Mouse (Mus musculus) hindbrain, postnatal 0 days (tissue): Measurements from ENCODE around the gene Tagln2. TPM values are rescaled to one million over a fixed set of nuclear protein-coding genes. Genes with fewer than 3 reads are reported as not detected.
A peak's percentile ranks its signal among the peaks of the same experiment; 100 is the strongest.

ENCODE experiments used
- ATAC-seq: fragments of 200-750 bp; cut with Nextera tagmentation; 2 replicates; pipeline ENCODE4 v1.8.0; 2017; ENCODE audit warnings: mild to moderate bottlenecking, moderate TSS enrichment, moderate library complexity
- DNase-seq: peaks from one replicate; pipeline ENCODE4 v3.0.0-alpha.2; 2015; ENCODE audit warnings: low spot score
- H3K27ac ChIP-seq: fragments of 300-500 bp; sonication (generic); 2 replicates; pipeline ENCODE4 v1.5.1; 2014; ENCODE audit warnings: mild to moderate bottlenecking
- H3K27me3 ChIP-seq: fragments of 300-500 bp; sonication (generic); 2 replicates; pipeline ENCODE4 v1.6.1; 2014; ENCODE audit warnings: low read length, mixed read lengths; ENCODE audit not compliant: insufficient read depth
- H3K36me3 ChIP-seq: fragments of 300-500 bp; sonication (generic); 2 replicates; pipeline ENCODE4 v1.6.1; 2014; ENCODE audit warnings: low read length, mixed read lengths; ENCODE audit not compliant: insufficient read depth
- H3K4me1 ChIP-seq: fragments of 300-500 bp; sonication (generic); 2 replicates; pipeline ENCODE4 v1.6.1; 2014; ENCODE audit warnings: antibody characterized with exemption, low read length, mixed read lengths; ENCODE audit not compliant: insufficient read depth
- H3K4me2 ChIP-seq: fragments of 300-500 bp; sonication (generic); 2 replicates; pipeline ENCODE4 v1.6.1; 2014; ENCODE audit warnings: low read depth, mild to moderate bottlenecking, low read length, moderate library complexity, mixed read lengths
- H3K4me3 ChIP-seq: fragments of 300-500 bp; sonication (generic); 2 replicates; pipeline ENCODE4 v1.5.1; 2014; ENCODE audit warnings: low read length
- H3K9ac ChIP-seq: fragments of 300-500 bp; sonication (generic); replicated peaks from 2 replicates; pipeline ENCODE4 v1.6.1; 2014; ENCODE audit warnings: mild to moderate bottlenecking, low read length, moderate library complexity, mixed read lengths
- H3K9me3 ChIP-seq: fragments of 300-500 bp; sonication (generic); 2 replicates; pipeline ENCODE4 v1.6.1; 2016; ENCODE audit warnings: low read length, mixed read lengths
- CTCF ChIP-seq: IDR thresholded peaks from 2 replicates; pipeline ENCODE4 v1.5.1; 2016; ENCODE audit warnings: antibody characterized with exemption, control low read depth, low read depth
- WGBS: fragments of 180-500 bp; shearing (Covaris S2); extraction: QIAGEN DNeasy Blood & Tissue Kit; methylation state at CpG from one replicate; pipeline ENCODE4 v1.1.7; 2014; 5-methylcytosine and 5-hydroxymethylcytosine counted together
- polyA plus RNA-seq: library from polyadenylated mRNA; unstranded; fragments of >200 nt; fragmentation: Nextera tagmentation; extraction: Ambion mirVana; gene quantifications from 2 replicates; pipeline ENCODE4 v1.2.1, GENCODE M21; 2015
- total RNA-seq: library from RNA; depleted of rRNA; stranded (reverse); fragments of >200 nt; gene quantifications from 2 replicates; pipeline ENCODE4 v1.2.3, GENCODE M21; 2014; rRNA removed

The Tagln2 gene
- 45.1 and 70.2 TPM in 2 replicates for total RNA-seq
- polyA plus RNA-seq: 59.2 and 61.6 TPM in 2 replicates

DNA sequence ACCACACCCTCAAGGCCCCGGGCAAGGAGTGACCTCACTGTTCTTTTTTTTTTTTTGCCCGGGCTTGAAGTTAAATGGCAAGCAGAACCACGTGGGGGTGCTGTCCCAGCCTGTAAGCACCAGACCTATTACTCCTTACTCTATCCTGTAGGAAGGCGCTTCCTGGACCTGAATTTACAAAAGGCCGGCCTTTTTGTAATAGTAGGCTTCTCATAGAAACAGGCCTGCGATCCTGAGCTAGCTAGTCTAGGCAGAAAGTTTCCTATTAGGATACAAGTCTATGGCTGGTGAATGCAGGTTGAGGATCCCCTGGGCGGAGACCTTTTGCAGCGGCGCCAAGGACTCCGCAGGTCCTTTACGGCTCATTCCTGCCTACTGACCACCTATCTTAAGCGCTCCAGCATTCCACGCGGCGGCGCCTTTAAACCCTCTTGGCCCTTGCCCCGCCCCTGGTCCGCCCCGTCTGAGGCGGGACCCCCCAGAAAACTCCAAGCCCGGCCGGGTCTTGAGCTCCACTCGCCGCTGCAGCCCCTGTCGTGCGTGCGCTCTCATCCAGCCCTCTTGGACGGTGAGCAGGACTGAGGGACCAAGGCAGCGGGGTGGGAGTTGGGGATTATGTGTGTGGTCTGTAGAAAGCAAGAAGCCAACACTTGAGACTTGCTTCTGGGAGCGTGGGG lies at the start of gene Tagln2:
Gene Tagln2, plus strand, starts transcription at position 283 of the 677 bp plus-strand sequence.
- Histone ChIP-seq H3K4me2 (peak within 1 kb of the TSS; percentile 55), H3K9me3 (no peaks in the 10 kb centered on the region), H3K27me3 (no peaks in the 10 kb centered on the region), H3K4me3 (peak within 1 kb of the TSS; percentile 41), H3K4me1 (peaks cover 9% of the 10 kb centered on the region), H3K36me3 (peaks cover 17% of the 10 kb centered on the region), H3K27ac (peak within 1 kb of the TSS; percentile 32; the same call in 1 of the 2 replicates), H3K9ac (peak within 1 kb of the TSS; percentile 44)
- DNase-seq (peak; percentile 59), ATAC-seq (peak; percentile 44; the same call in 1 of the 2 replicates)
- no peak; the same call in 1 of the 2 replicates for TF ChIP-seq CTCF
- 3% methylated on average over 30 of the region's 30 CpGs for WGBS

DNA sequence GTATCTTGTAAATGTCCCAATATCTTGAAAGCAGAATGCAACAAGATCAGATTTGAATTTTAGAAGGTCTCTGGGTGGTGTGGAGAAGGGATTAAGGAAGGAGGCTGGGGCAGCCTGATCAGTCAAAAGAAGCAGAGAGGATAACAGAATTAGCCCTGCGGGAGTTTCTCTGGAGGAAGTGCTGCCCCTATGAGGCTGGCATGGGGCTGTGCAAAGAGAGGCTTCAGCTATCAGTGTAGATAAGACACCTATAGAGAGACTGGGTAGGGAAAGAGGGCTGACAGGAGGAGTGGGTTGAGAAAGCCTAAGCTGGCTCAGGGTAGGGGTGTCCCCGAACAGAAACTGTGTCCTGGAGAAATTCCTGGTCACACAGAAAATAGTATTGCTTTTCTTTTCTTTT lies 49.6 kb upstream of the Tagln2 start:
- 34% methylated on average over 2 of the region's 2 CpGs for WGBS
- no peak for TF ChIP-seq CTCF

DNA sequence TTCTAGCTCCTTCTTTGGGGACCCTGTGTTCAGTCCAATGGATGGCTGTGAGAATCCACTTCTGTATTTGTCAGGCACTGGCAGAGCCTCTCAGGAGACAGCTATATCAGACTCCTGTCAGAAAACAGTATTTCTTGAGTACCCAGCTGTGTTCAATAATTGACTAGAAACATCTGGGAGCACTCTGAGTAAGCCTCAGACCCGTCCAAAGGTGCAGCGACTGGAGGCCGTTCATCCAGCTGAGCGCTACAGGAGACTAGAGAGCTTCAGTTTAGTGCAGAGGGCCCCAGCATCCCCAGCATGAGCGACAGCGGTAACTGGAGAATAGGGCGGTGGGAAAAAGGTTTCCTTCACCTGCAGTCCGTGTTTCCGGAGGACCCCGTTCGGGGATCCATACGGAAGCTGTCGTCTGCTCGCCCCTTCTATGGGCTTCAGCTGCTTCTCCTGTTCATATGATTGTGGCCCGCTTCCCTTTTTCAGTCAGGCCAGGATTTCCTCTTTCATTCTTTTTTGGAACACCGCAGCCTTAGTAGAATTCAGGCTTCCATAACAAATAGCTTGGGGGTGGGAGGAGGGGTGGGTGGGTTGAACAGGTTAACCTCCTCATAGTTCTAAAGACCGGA lies 48.9 kb upstream of the Tagln2 start:
- DNase-seq (no peak), ATAC-seq (no peak)
- WGBS: 42% methylated on average over 17 of the region's 17 CpGs
- Histone ChIP-seq H3K27me3 (no peaks in the 10 kb centered on the region), H3K36me3 (no peaks in the 10 kb centered on the region), H3K9ac (no peak overlapping the region), H3K4me2 (no peak overlapping the region), H3K4me3 (no peak overlapping the region), H3K27ac (no peak overlapping the region), H3K9me3 (no peaks in the 10 kb centered on the region), H3K4me1 (no peaks in the 10 kb centered on the region)
- TF ChIP-seq CTCF: no peak

More for the DNA sequence above, 49.6 kb upstream of the Tagln2 start:
- H3K36me3 ChIP-seq: no peaks in the 10 kb centered on the region
- no peak overlapping the region for H3K4me2 ChIP-seq
- no peaks in the 10 kb centered on the region for H3K4me1 ChIP-seq
- H3K27me3 ChIP-seq: no peaks in the 10 kb centered on the region
- H3K4me3 ChIP-seq: no peak overlapping the region
- DNase-seq (no peak), ATAC-seq (no peak)
- no peak overlapping the region for H3K9ac ChIP-seq
- no peak overlapping the region for H3K27ac ChIP-seq
- no peaks in the 10 kb centered on the region for H3K9me3 ChIP-seq

DNA sequence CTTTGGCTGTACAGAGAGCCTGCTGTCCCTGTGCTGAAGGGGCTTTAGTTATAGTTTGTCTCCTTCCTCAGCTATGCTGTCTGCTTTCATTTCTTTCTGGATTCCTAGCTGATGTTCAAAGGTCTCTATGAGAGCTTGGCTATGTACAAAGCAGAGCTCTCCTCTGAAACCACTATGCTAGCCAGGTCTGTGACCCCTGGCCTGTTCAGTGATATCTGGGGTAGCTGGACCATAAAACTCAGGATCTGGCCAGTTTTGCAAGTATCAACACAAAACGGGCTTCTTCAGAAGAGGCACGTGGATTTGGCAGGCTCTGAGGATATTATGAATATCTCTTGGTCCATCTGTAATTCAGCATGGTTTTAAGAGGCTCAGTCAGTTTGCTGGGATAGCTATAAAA lies 46.9 kb upstream of the Tagln2 start:
- WGBS: 76% methylated on average over 2 of the region's 2 CpGs

DNA sequence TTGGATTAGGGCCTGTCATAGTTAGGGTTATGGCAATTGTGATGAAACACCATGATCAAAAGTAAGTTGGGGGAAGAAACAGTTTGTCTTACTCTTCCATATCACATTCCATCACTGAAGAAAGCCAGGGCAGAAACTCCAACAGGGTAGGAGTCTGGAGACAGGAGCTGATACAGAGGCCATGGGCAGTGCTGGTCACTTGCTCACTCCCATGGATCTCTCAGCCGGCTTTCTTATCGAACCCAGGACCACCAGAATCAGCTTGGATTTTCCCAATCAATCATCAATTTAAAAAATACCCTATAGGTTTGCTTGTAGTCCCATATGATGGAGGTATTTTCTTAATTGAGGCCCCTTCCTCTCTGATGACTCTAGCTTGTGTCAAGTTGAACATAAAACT lies 46.0 kb upstream of the Tagln2 start:
- no peaks in the 10 kb centered on the region for H3K9me3 ChIP-seq
- 91% methylated on average over 2 of the region's 2 CpGs for WGBS
- no peak overlapping the region for H3K4me2 ChIP-seq

More for the DNA sequence above, 46.9 kb upstream of the Tagln2 start:
- Histone ChIP-seq H3K27me3 (no peaks in the 10 kb centered on the region), H3K4me3 (no peak overlapping the region), H3K4me2 (no peak overlapping the region), H3K27ac (no peak overlapping the region), H3K9ac (no peak overlapping the region), H3K4me1 (no peaks in the 10 kb centered on the region), H3K36me3 (no peaks in the 10 kb centered on the region), H3K9me3 (no peaks in the 10 kb centered on the region)
- TF ChIP-seq CTCF: no peak
- ATAC-seq: no peak
- no peak for DNase-seq

DNA sequence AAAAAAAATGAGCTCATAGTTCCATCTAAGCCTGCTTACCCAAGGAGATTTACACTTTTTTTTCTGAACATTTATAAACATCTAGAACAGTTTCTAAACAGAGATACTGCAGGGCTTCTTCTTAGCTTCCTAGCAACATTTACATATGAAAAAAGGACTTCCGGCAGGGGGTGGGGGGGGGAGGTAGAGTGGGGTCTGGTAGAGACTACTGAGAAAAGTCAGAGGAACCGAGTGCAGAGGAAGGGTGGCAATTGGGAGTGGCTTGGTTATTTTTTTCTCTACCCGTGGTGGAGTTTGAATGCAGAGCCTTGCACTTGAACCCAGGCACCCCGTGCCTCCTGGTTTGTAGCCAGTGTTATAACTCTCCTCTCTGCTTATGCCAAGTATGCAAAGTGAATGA lies 44.4 kb upstream of the Tagln2 start:
- H3K27ac ChIP-seq: no peak overlapping the region
- no peaks in the 10 kb centered on the region for H3K4me1 ChIP-seq
- H3K9ac ChIP-seq: no peak overlapping the region
- DNase-seq: no peak
- no peaks in the 10 kb centered on the region for H3K9me3 ChIP-seq
- no peak overlapping the region for H3K4me3 ChIP-seq
- TF ChIP-seq CTCF: no peak
- H3K36me3 ChIP-seq: no peaks in the 10 kb centered on the region
- WGBS: 12% methylated on average over 4 of the region's 4 CpGs
- H3K27me3 ChIP-seq: no peaks in the 10 kb centered on the region
- no peak overlapping the region for H3K4me2 ChIP-seq
- ATAC-seq: no peak

More for the DNA sequence above, 46.0 kb upstream of the Tagln2 start:
- no peaks in the 10 kb centered on the region for H3K27me3 ChIP-seq
- TF ChIP-seq CTCF: no peak
- no peaks in the 10 kb centered on the region for H3K36me3 ChIP-seq
- no peak overlapping the region for H3K4me3 ChIP-seq
- no peak overlapping the region for H3K9ac ChIP-seq
- ATAC-seq: no peak
- H3K4me1 ChIP-seq: no peaks in the 10 kb centered on the region
- H3K27ac ChIP-seq: no peak overlapping the region
- no peak for DNase-seq
